Mouse (Mus musculus): ENCODE results near the gene Btg1.

Btg1 gene

GRCm38 (mm10) chr10:96616709-96617116 is at the start of gene Btg1:
Btg1 (plus strand) TSS chr10:96617006.
- DNase-seq (ENCODE audit: extremely low read depth, low read depth) = peak; percentile 87

- DNase-seq (ENCODE audit: extremely low read depth, low read depth) = no peak
Measured at GRCm38 (mm10) chr10:96569469-96569868, 47.3 kb upstream of the Btg1 start.

DNA sequence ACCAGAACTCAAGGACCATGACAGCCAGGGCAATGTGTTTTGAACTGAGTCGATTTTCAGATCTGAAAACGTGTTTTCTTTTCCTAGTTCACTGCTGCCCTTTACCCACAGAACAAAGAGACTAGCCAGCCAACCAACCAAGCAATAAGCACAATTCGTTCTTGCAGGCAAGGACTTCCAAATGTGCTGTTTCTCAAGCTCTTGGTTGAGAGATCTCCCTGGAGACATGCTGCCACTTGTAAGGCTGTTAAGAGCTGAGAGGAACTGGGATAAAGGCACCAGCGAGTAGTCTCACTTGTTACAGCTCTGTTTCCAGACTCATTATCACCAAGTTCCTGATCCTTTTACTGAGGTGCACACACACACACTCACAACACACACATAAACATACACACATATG is 45.6 kb upstream of the Btg1 start:
- DNase-seq (ENCODE audit: extremely low read depth, low read depth) = no peak

- no peak for DNase-seq (ENCODE audit: extremely low read depth, low read depth)
Measured at GRCm38 (mm10) chr10:96574786-96575185, 42.0 kb upstream of the Btg1 start.

DNA sequence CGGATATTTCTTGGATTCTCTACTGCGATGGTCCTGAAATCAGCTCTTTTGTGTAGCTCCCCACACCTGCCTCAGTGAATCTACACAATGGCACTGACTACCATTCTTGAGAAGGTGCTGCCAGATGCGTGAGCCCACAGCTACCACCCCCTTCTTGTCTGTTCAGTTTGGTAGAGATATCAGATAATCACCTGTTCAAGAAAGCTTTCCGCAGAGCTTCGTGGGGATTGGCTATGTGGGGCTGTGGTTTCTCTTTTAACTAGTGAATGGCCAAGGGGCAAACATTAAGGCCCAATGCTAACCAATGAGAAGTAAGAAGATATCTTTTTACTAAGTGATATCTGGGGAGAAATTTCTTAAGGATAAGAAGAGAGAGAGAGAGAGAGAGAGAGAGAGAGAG is 41.5 kb upstream of the Btg1 start:
- no peak for DNase-seq (ENCODE audit: extremely low read depth, low read depth)

- no peak for DNase-seq (ENCODE audit: extremely low read depth, low read depth)
Measured at GRCm38 (mm10) chr10:96578924-96579323, 37.9 kb upstream of the Btg1 start.

GRCm38 (mm10) chr10:96579436-96579835 is 37.4 kb upstream of the Btg1 start:
- no peak for DNase-seq (ENCODE audit: extremely low read depth, low read depth)

GRCm38 (mm10) chr10:96580246-96580645 is 36.6 kb upstream of the Btg1 start:
- DNase-seq (ENCODE audit: extremely low read depth, low read depth) = no peak

DNA sequence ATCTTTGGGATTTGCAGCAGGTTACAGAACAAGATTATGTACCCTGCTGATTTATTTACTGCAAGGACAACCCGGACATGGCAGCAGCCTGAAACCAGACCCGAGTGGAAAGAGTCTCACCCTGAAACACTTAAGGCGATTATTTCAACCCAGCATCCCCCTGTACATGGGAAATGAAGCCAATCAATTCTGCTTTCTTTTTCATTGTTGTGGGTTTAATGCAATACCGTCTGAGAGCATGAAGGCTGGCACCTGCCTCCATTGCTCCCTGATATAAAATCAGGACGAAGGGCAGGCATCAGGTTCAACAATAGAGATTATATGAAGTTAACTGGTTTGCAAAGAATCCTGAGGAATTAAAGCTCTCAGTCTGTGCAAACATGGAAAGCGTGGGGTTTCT is 35.6 kb upstream of the Btg1 start:
- no peak for DNase-seq (ENCODE audit: extremely low read depth, low read depth)

GRCm38 (mm10) chr10:96586191-96586880 is 30.5 kb upstream of the Btg1 start:
- no peak for DNase-seq (ENCODE audit: extremely low read depth, low read depth)

GRCm38 (mm10) chr10:96586881-96587217 is 30.0 kb upstream of the Btg1 start:
- DNase-seq (ENCODE audit: extremely low read depth, low read depth) = no peak

DNA sequence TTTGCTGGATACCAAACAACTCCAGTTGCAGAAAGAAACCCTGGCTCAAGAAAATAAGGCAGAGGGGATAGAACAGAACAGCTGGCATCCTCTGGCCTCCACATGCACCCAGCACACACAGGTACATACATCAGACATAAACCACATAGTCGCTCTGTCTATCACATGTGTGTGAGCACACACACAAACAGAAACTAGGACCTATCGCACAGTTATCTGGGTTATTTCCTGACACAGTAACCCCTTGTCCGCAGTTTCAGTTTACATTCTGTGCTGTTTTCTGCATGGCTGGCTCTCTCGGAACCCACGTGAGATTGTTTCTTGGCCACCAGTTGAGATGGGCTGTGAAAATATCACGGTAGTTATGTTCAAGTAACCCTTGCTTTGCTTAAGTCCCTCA is 28.6 kb upstream of the Btg1 start:
- DNase-seq (ENCODE audit: extremely low read depth, low read depth) = no peak

GRCm38 (mm10) chr10:96589781-96590180 is 27.0 kb upstream of the Btg1 start:
- no peak for DNase-seq (ENCODE audit: extremely low read depth, low read depth)

- no peak for DNase-seq (ENCODE audit: extremely low read depth, low read depth)
Measured at GRCm38 (mm10) chr10:96592089-96592488, 24.7 kb upstream of the Btg1 start.

- DNase-seq (ENCODE audit: extremely low read depth, low read depth) = no peak
Measured at GRCm38 (mm10) chr10:96595435-96596132, 21.2 kb upstream of the Btg1 start.

DNA sequence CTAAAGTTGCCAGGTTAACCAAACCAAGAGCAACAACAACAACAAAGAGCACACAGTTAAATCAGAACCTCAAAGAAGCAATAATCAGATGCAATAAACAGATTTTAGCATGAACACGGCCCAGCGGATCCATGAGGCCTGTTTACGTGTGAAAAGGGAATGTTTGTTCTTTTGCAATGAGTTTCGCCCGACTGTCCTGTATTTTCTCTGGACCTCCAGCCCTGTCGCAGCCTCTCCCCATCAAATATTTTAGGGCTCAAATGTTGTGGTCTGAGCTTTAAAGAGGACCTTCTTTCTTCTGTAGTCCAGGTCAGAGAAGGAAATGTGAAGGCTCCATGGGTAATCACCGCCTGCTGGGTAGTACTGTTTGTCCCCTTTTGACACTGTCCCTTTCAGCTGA is 20.4 kb upstream of the Btg1 start:
- no peak for DNase-seq (ENCODE audit: extremely low read depth, low read depth)

- no peak for DNase-seq (ENCODE audit: extremely low read depth, low read depth)
Measured at GRCm38 (mm10) chr10:96599641-96600040, 17.2 kb upstream of the Btg1 start.

DNA sequence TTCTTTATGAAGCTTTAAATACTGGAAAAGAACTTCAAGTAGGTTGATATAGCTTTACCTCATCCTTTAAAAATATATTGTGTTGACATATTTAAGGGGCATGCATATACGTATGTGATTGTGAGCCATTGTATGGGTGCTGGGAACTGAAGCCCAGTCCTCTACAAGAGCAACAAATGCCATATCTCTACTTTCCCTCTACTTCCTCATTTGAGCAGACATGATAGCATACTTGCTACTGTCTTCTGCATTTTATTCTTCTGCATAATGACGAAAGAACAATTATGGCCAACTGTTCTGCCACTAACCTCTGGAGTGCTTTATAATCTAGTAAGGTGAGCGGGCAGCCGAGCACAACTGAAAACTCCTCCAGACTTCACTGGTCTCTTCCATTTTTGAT is 15.1 kb upstream of the Btg1 start:
- DNase-seq (ENCODE audit: extremely low read depth, low read depth) = peak; percentile 17

GRCm38 (mm10) chr10:96602339-96602738 is 14.5 kb upstream of the Btg1 start:
- no peak for DNase-seq (ENCODE audit: extremely low read depth, low read depth)

DNA sequence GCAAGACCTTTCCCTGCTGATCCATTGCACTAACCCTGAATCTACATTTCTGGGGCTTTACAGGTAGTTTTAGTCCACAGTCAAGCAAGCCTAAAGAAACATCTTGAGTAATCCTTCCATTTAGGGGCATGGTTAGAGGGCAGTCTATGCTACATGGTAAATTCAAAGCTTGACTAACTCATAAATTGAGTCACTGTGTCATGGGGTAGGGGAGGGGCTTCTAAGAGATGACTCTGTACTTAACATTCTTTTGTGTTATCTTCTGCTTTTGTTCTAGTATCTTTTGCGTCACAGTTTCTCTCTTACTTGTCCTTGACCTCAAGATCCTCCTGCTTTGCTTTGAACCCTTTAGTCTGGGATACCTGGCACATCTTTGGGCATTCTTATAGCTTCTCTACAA is 11.6 kb upstream of the Btg1 start:
- no peak for DNase-seq (ENCODE audit: extremely low read depth, low read depth)

GRCm38 (mm10) chr10:96605856-96606255 is 10.9 kb upstream of the Btg1 start:
- DNase-seq (ENCODE audit: extremely low read depth, low read depth) = no peak

GRCm38 (mm10) chr10:96607617-96608185 is 9.1 kb upstream of the Btg1 start:
- no peak for DNase-seq (ENCODE audit: extremely low read depth, low read depth)

All from MEL-GATA-1-ER (cell line).